Mouse (Mus musculus) frontal cortex, postnatal 14 days (tissue): ENCODE measurements at regions not wholly inside any gene's neighbourhood (a gene's known extent, or its start where the extent isn't known, plus 50 kb on each side); places are given as distances from the start of the nearest gene placed in this dataset.

ENCODE experiments used
- DNase-seq, 2 experiments: peaks; one replicate each; pipeline ENCODE4 v3.0.0; 2022; ENCODE audit warnings: low spot score in 2 of 2

DNA sequence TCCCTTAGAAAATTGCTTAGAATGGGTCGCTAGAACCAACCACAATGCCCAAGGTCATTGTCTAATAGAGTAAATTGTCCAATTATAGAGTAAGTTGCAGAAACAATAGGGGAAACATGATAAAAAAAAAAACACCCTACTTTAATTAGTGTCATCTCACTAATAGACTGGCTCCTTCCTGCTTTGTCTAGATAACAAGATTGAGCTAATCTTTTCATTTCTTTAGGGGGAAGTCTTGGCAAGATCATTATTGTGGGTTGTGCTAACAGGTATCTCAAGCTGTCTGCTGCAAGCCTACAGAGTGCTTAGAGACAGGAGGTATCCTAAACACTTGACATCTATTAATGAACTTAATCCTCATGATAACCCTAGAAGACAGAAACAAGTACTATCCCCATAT is 615.9 kb downstream of the Gbe1 start:
- no peak for DNase-seq

DNA sequence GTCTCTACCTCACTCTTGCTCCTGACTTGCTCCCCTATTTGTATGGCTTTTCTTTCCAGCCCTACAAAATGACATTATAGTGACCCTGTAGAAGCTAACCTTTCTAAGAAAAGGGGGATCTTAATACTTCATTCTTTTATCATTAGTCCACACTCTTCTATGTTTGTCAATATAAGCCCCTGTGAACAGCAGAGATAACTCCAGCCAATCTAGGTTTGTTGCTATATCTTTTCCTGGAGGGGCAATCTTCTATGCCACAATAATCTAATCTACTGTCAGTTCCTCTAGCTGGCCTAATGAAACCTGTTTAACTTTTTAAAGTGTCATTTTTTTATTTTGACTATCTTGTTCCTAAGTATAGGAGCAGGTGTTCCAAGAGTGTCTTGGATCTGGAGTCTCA is 622.2 kb downstream of the Gbe1 start:
- no peak for DNase-seq

DNA sequence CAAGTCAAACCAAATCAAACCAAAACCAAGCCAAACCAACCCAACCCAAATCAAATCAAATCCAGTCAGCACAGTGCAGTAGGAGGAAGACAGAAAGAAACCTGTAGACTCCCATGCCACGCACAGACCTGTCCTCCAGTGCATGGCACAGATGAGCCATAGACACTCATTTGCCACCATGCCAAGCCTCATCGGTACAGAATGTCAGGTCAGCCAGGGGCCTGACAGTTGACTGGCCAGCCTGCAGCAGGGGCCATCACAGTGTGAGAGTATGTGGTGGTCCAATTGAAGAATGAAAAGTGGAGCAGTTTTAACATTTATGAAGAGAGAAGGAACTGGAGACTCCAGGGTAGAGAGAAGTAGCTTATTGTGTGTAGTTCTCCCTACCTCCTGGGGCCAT is 639.2 kb downstream of the Gbe1 start:
- no peak for DNase-seq
